Mouse (Mus musculus) heart, adult 11 months (tissue): ENCODE measurements around the gene Ptger2.
"Not testable (repeated sequence)": the region's sequence is repeated elsewhere in the genome, so short reads cannot be mapped to it uniquely, and the experiment has no call there.

Experiments used
- DNase-seq: peaks from one replicate; pipeline ENCODE4 v3.0.0; 2022

Gene Ptger2

DNA sequence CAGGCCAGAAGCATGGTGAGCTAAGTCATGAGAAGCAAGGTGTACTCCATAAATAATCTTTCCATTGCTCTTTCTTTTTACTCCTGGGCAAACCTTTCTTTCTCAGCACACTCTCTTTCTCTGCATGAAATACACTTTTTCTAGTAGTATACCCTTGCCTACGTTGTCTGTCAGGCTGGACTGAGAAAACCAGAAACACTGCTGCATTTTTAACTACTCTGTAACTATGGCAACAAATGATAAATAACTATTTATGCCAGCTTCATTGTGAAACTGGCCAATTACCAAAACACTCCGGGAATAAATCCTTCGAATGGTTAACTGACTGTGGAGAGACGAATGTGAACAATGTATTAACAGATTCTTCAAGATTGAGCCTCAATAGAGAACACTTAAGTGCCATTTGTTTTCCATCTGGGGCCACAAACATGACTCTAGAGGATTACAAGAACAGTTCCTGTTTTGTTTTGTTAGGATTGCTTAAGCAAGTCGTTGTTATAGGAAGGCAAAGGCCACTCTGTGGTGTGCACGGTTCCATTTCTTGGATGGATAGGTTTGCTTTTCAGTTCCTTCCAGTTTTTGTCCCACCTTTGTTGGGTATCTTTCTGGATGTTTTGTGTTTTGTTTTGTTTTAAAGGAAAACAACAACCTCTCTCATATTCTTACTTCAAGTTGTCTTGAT is at the start of gene Ptger2:
Gene Ptger2, plus strand, starts transcription at position 522 of the 682 bp plus-strand sequence.
- DNase-seq, result peak; percentile 46

DNA sequence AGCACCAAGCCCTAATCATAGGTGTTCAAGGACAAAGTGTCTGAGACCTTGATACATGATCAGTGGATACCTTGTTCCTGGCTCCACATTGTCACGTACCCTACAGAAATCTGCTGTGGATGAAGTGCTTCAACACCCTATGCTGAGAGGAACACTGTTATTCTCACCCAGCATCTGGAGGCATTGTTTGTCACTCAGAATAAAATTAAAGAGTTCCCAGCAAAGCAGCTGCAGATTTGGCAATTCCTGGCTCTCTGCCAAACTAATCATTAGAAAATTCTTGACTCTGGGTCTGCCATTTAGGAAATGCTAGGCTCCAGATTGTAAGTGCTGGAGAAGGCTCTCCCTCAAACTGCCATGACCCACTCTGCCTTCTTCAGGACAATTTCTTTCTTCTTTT is 27.2 kb upstream of the Ptger2 start:
- DNase-seq, result no peak

- not testable (repeated sequence) for DNase-seq
Observed at GRCm38 (mm10) chr14:44977278-44977677, 10.7 kb upstream of the Ptger2 start.

DNA sequence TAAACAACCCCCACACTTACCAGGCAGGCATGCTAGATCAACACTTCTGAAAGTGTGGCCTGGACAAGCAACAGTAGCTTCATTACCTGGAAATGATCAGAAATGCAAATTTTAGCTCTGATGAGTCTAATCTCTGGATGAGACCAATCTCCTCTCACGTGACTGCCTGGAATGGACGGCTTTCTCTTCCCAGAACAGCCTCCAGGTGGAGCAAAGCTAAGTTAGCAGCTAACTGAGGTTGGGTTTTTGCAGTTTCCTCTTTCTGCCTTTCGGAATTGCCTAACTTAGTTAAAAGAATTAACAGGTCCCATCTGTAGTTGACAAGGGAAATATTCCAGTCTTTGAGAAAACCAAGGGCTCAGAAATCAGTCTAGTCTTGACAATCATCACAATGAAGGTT is 8.1 kb upstream of the Ptger2 start:
- no peak for DNase-seq

GRCm38 (mm10) chr14:44981490-44981889 is 6.5 kb upstream of the Ptger2 start:
- DNase-seq, result no peak

DNA sequence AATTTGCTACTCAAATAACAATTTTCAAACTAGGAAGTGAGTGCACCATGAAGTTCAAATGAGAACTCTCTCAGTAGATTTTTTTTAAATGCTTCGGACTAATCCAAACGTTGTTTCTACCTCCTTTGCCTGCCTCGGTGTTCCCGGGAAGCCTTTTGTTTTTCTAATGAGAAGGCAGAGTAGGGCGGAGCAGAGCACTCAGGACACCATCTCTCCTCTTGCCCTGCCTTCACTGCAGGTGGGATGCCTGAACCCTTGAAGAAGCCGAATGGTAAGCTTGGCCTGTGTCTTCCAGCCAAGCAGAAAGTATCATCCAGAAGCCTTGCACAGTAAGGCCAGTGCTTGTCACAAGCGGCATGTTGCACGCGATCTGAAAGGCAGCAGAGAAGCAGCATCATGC is 3.9 kb upstream of the Ptger2 start:
- no peak for DNase-seq

DNA sequence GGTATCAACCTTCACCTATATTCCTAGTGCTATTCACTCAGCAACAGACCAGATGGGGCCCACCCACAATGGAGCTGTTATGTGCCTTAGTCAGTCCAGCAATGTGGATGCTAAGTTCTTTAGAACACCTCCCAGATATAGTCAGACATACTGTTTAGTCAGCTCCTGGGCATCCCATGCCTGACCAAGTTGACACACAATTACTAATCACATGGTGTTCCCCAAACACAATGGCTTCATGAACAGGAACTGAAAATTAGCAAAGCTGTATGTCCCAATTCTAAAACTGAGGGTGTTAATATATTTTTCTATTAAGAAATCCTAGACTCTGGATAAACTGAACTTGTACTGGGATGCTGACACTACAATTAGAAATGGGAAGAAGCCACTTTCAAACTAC is 1.7 kb upstream of the Ptger2 start:
- DNase-seq, result peak; percentile 60

DNA sequence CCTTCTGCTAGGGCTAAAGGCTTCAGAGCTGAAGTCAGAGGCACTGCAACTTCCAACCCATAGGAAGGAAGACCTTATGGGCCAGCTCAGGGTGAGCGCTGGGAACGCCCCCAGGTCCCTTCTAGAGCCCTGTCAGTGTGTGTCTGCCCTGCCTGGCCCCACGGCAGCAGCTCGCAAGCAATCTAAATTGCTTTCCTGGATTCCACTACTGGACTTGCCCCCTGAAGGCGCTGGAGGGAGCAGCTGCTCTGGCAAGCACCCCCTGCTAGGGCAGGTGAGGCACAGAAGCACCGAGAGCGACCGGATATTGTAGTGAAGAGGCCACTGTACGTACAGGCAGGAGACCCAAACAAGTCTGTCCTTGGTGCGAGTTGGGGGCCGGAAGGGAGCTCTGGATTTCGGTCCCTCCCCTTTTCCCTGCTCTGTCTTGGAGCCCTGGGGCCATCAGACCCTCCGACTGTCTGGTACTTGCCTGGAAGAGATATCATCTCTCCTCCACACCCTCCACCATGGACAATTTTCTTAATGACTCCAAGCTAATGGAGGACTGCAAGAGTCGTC is 541 bp downstream of the Ptger2 start:
- peak; percentile 93 for DNase-seq

DNA sequence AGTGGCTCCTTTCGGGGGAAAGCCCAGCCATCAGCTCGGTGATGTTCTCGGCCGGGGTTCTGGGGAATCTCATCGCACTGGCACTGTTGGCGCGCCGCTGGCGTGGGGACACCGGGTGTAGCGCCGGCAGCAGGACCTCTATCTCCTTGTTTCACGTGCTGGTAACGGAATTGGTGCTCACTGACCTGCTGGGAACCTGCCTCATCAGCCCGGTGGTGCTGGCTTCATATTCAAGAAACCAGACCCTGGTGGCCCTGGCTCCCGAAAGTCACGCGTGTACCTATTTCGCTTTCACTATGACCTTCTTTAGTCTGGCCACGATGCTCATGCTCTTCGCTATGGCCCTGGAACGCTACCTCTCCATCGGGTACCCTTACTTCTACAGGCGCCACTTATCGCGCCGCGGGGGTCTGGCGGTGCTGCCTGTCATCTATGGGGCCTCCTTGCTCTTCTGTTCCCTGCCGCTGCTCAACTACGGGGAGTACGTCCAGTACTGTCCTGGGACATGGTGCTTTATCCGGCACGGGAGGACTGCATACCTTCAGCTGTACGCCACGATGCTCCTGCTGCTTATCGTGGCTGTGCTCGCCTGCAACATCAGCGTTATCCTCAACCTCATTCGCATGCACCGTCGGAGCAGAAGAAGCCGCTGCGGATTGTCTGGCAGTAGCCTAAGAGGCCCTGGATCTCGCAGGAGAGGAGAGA is 1.2 kb downstream of the Ptger2 start:
- no peak for DNase-seq

- DNase-seq, result no peak
Observed at GRCm38 (mm10) chr14:44989751-44990150, 1.8 kb downstream of the Ptger2 start.

DNA sequence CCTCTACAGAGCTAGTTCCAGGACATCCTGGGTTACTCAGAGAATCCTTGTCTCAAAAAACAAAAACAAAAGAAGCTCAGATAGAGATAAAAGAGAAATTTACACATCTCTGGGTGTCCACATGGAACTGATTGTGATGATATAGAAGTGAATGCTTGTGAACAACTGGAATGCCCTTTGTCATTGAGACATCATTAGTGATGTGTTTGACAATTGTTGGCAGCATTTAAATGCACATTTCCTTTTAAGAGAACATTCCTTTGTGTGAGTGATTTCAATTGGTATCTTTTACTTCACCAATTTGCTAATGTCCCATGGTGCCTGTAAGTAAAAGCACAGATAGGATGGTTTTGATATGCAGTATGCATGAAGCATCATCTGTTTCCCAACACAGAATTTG is 6.3 kb downstream of the Ptger2 start:
- DNase-seq, result no peak

DNA sequence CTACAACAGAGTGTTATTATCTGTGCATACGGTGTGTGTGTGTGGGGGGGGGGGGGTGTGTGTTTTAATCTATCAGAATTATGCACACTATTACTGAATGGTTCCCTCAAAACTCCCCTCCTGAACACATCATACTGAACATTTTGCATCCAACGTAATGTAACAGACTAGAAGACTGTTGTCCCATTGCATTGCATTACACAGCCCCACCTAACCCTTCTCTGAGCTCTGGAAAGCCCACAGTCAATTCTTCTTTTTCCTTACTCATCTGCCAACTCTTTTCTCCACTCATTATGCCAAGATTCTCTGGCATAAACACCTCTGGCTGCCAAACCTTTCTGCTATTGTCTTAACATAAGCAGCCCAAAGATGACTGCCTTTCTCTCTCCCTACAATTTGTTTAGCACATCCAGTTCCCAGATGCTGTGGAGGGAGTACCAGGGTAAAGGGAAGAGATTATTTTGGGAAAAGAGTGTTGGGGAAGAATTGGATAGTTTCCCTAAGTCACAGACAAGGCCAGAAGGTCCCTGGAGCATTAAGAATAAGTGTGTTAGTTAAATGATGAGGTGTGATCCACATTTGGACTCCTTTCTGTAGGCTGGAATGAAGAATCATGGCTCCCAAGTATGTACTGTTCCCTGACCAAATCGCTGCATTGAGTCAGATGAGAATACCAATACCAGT is 12.2 kb downstream of the Ptger2 start:
- DNase-seq, result no peak

- peak; percentile 76 for DNase-seq
Observed at GRCm38 (mm10) chr14:45005698-45006283, 17.8 kb downstream of the Ptger2 start.

DNA sequence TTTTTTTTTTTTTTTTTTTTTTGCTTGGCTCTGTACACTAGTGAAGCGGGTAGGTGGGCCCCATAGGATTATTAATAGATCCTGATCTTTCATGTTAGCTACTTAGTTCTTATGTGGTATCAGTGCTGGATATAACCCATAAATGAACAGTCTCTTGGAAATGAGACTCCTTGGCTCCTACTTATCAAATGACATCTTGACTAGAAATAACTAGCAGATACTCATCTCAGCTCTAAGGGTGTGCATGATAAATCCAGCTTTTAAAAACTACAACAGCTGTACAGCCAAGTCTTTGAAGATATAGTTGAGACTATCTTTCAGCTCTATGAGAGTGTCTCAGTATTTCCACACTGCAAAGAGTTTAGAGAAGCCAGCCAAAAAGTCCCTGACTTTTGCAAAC is 21.2 kb downstream of the Ptger2 start:
- DNase-seq, result no peak

- DNase-seq, result no peak
Observed at GRCm38 (mm10) chr14:45011260-45011659, 23.3 kb downstream of the Ptger2 start.

- no peak for DNase-seq
Observed at GRCm38 (mm10) chr14:45011671-45012070, 23.7 kb downstream of the Ptger2 start.

DNA sequence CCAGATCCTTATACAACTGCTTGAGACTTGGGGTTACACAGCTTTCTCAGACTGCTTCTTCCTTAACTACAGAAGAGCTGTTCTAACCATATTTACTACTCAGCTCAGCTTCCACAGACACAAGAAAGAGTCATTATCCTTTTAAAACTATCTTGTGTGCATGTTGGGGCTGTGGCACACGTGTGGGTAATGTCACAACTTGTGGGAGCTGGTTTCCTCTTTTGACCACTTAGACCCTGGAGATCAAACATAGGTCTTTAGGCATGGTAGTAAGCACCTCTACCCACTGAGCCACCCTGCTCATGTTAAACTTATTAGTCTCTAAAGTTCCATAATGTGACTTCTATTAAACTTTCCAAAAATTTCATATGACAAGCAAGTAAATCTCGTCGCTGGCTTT is 33.6 kb downstream of the Ptger2 start:
- no peak for DNase-seq

DNA sequence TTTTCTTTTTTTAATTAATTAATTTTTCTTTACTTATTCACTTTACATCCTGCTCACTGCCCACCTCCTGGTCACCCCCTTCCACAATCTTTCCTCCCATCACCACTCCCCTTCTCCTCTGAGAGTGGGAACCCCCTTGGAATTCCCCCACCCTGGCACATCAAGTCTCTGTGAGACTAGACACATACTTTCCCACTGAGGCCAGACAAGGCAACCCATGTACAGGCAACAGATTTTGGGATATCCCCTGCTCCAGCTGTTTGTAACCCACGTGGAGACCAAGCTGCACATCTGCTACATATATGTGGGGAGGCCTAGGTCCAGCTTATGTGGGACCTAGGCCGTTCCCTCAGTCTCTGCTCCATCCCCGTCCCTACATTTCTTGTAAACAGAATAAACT is 46.3 kb downstream of the Ptger2 start:
- no peak for DNase-seq

DNA sequence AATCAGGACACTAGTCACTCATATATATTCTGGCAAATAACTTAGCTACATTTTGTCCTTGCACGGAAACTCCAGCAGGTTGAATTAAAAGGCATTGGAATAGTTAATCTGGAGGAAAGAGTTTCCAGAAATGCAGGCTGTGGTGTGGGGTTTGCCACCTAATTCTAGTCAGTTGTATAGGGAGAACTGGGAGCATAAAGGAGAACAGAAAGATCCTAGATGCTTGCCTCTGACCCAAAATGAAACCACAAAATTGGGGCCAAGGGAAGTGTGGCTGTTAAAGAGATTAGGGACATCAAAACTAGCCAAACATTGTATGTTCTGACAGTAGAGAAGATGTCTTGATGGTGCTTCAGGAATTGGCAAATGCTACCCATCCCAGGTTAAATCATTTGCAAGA is 48.6 kb downstream of the Ptger2 start:
- no peak for DNase-seq

DNA sequence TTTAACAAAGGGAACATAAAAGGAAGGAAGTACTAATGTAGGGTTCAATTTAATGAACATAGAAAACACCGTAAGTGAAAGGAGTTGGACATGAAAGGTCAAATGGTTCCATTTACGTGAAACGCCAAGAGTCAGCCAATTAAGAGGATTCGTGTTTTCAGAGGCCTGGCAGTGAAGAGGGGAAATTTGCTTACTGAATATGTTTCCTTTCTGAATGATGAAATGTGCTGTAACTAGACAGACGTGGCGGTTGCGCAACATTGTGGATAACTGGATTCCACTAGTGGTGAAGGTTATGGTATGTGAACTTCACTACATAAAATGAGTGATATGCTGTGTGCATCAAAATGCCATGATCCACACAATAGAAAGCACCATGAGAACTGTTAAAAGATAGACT is 50.1 kb downstream of the Ptger2 start:
- no peak for DNase-seq

DNA sequence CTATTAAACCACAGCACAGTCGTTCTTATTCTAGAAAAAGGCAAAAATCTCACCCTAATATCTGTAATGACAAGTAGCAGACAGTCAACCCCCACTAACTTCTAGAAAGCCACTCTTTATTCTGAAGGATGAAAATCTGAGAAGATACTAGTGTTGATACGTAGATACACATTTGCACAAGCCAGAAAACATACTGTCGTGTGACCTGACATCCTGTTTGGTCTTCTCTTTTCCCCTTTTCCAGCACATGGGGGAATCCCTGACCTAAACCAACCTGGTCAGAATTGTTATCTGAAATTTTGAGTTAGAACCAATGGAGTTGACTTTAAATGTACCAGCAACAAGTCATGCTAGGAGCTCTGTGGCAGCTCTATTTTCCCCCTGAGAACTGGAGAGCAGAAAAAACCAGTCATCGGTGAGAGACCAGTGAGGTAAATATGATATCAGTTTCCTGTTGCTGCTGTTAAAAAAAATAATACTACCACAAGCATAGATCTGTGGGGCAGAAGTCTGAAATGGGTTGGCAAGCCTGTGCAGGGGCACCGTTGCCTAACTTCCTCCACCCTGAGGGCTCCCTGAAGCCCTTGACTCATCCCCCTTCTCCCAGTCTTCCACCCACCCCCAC is 53.0 kb downstream of the Ptger2 start:
- no peak for DNase-seq

- peak; percentile 40 for DNase-seq
Observed at GRCm38 (mm10) chr14:45048128-45048527, 60.1 kb downstream of the Ptger2 start.
